Mouse (Mus musculus) spleen, adult 2 months (tissue): ENCODE data around the gene Cfi.

Experiments
- CTCF ChIP-seq: fragments of 200-500 bp; IDR thresholded peaks from 2 replicates; pipeline ENCODE4 v1.5.1; 2011; ENCODE audit warnings: mild to moderate bottlenecking, inconsistent platforms; ENCODE audit not compliant: insufficient read depth, insufficient read length, insufficient replicate concordance; ENCODE audit errors: extremely low read depth
- POLR2A ChIP-seq: fragments of 200-500 bp; IDR thresholded peaks from 2 replicates; pipeline ENCODE4 v1.6.1; 2011; ENCODE audit warnings: low read depth, low read length, inconsistent platforms

GRCm38 (mm10) chr3:129798551-129798950 is 37.1 kb upstream of the Cfi start:
- TF ChIP-seq CTCF (no peak), POLR2A (no peak)
